In the genomic region with DNA sequence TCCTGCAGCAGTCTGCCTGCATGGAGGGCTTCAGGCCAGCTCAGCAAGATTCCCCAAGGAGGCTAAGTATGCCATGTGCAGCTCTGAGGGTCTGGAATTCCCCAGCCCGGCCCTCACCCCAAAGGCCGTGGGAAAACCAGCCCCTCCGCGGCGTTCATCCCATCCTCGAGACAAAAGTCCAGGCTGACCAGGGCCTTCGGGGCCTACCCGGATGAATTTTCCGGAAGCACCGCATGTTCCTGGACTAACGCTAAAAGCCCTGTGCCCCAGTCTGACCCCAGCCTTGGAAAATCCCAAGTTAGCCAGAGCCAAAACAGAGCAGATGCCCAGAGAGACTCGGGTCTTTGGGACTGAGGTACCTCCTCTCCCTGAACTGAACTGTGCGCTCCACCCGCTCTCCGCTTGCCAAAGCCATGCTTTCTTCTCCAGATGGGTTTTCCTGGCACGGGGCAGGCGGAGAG, we compare ENCODE assay signal across 9 mouse cellular contexts. TPM values are rescaled to one million over a fixed set of nuclear protein-coding genes. Genes with fewer than 3 reads are reported as not detected.
DNase-seq lines count a peak whose midpoint lies in the region; ATAC-seq and TF ChIP-seq lines count a peak whose summit lies in the region.
"Had no signal": no experiment of that assay in that cellular context is flagged by ENCODE, and none has a peak within 500 bp of the region (broad histone marks: within the 10 kb centered on the region; RNA-seq: fewer than 3 reads in every experiment).

No protein-coding gene starts in this region.

- no peaks in the 10 kb centered on the region for H3K9me3 ChIP-seq in forebrain, postnatal 0 days (ENCODE audit: low read length)
- H3K9me3 ChIP-seq in forebrain, embryonic 13.5 days (replicated peaks): no peaks in the 10 kb centered on the region
- H3K9me3 ChIP-seq in heart, postnatal 0 days (replicated peaks; ENCODE audit: control insufficient read depth, low read length): no peaks in the 10 kb centered on the region

- no peaks in the 10 kb centered on the region for H3K36me3 ChIP-seq in forebrain, postnatal 0 days (ENCODE audit: insufficient read depth)
- no peaks in the 10 kb centered on the region for H3K36me3 ChIP-seq in forebrain, embryonic 13.5 days (ENCODE audit: poor library complexity, severe bottlenecking)
- H3K36me3 ChIP-seq in heart, postnatal 0 days (replicated peaks; ENCODE audit: control insufficient read depth, insufficient read depth, low read length): no peaks in the 10 kb centered on the region
- no peaks in the 10 kb centered on the region for H3K36me3 ChIP-seq in myocyte (ENCODE audit: control insufficient read depth, insufficient read depth)

- 80% methylated on average over 17 of the region's 17 CpGs for WGBS in forebrain, postnatal 0 days
- 89% methylated on average over 17 of the region's 17 CpGs for WGBS in forebrain, embryonic 13.5 days
- WGBS in heart, postnatal 0 days: 61% methylated on average over 17 of the region's 17 CpGs

- H3K4me2 ChIP-seq in forebrain, postnatal 0 days (ENCODE audit: low read depth): no peak overlapping the region
- H3K4me2 ChIP-seq in forebrain, embryonic 13.5 days: no peak overlapping the region
- no peak overlapping the region for H3K4me2 ChIP-seq in heart, postnatal 0 days (ENCODE audit: low read depth, low read length)
- peak overlapping the region; percentile 87 for H3K4me2 ChIP-seq in myocyte (ENCODE audit: low read depth)

- no peak for TF ChIP-seq EP300 in heart, postnatal 0 days (IDR thresholded peaks at IDR 0.05; ENCODE audit: low read depth)

- H3K79me2 ChIP-seq in myocyte (ENCODE audit: control insufficient read depth, insufficient read depth): peaks cover 92% of the 10 kb centered on the region

- H3K4me1 ChIP-seq in forebrain, postnatal 0 days (ENCODE audit: insufficient read depth): peaks cover 11% of the 10 kb centered on the region; the same call in 1 of the 2 replicates
- peaks cover 12% of the 10 kb centered on the region for H3K4me1 ChIP-seq in forebrain, embryonic 13.5 days
- peaks cover 84% of the 10 kb centered on the region for H3K4me1 ChIP-seq in heart, postnatal 0 days (ENCODE audit: control insufficient read depth, insufficient read depth)

- no peak overlapping the region for H3ac ChIP-seq in myocyte (ENCODE audit: control insufficient read depth, insufficient read length)

- no peaks in the 10 kb centered on the region for H3K27me3 ChIP-seq in forebrain, postnatal 0 days (ENCODE audit: insufficient read depth, low read length)
- H3K27me3 ChIP-seq in forebrain, embryonic 13.5 days: no peaks in the 10 kb centered on the region
- H3K27me3 ChIP-seq in heart, postnatal 0 days (ENCODE audit: control insufficient read depth, insufficient read depth, low read length): no peaks in the 10 kb centered on the region
- H3K27me3 ChIP-seq in myocyte (ENCODE audit: control insufficient read depth, insufficient read depth, insufficient read length): no peaks in the 10 kb centered on the region

- H3K4me3 ChIP-seq in forebrain, postnatal 0 days (ENCODE audit: low read depth, low read length): no peak overlapping the region
- no peak overlapping the region for H3K4me3 ChIP-seq in forebrain, embryonic 13.5 days
- no peak overlapping the region for H3K4me3 ChIP-seq in heart, postnatal 0 days (ENCODE audit: low read depth, low read length)
- no peak overlapping the region for H3K4me3 ChIP-seq in myocyte

- no peak for TF ChIP-seq CTCF in forebrain, postnatal 0 days (IDR thresholded peaks at IDR 0.05; ENCODE audit: low read depth)
- TF ChIP-seq CTCF in heart, postnatal 0 days (IDR thresholded peaks at IDR 0.05; ENCODE audit: low read depth): no peak

- ATAC-seq in forebrain, postnatal 0 days: 0 out of 2 replicates have a peak, but pooled peaks have one; percentile 14
- no peak for ATAC-seq in forebrain, embryonic 13.5 days
- ATAC-seq in heart, postnatal 0 days (ENCODE audit: insufficient read depth, low read depth): no peak

- H3K27ac ChIP-seq in forebrain, postnatal 0 days (ENCODE audit: low read depth, low read length): no peak overlapping the region
- H3K27ac ChIP-seq in forebrain, embryonic 13.5 days: no peak overlapping the region
- peak overlapping the region; percentile 70 for H3K27ac ChIP-seq in heart, postnatal 0 days (ENCODE audit: low read depth)

- TF ChIP-seq POLR2A in myocyte (IDR thresholded peaks at IDR 0.05; ENCODE audit: insufficient read length, low read depth): no peak

- no peak for DNase-seq in forebrain, postnatal 0 days
- peak; percentile 57 for DNase-seq in lung, postnatal 10 days
- no peak for DNase-seq in lung, postnatal 25 days (ENCODE audit: low spot score)
- DNase-seq in heart, postnatal 0 days (ENCODE audit: low spot score): no peak
- DNase-seq in frontal cortex, postnatal 25 days (ENCODE audit: low spot score in 2 of 2): no peak
- DNase-seq in layer of hippocampus, adult 18-20 months (ENCODE audit: low spot score in 2 of 2): no peak
- DNase-seq: B cell, adult 2 months had no signal

- H3K9ac ChIP-seq in forebrain, postnatal 0 days: no peak overlapping the region
- H3K9ac ChIP-seq in forebrain, embryonic 13.5 days: no peak overlapping the region
- H3K9ac ChIP-seq in heart, postnatal 0 days (replicated peaks; ENCODE audit: low read depth, low read length): no peak overlapping the region

TF ChIP-seq in myocyte, 11 proteins besides CTCF, POLR2A, EP300 and RAD21:
- no peak for TF ChIP-seq MAX (IDR thresholded peaks at IDR 0.05; ENCODE audit: low read depth)
- no peak for TF ChIP-seq TCF12 (IDR thresholded peaks at IDR 0.05; ENCODE audit: insufficient read depth, poor library complexity, severe bottlenecking)
- no peak for TF ChIP-seq POLR2AphosphoS2 (IDR thresholded peaks at IDR 0.05; ENCODE audit: insufficient read length, low read depth)
- no peak for TF ChIP-seq TCF3 (IDR thresholded peaks at IDR 0.05; ENCODE audit: insufficient read length, low read depth)
- no peak for TF ChIP-seq MYOD1 (IDR thresholded peaks at IDR 0.05; ENCODE audit: control insufficient read depth in 1 of 3, insufficient read length in 2 of 3, low read depth in 2 of 3)
- no peak for TF ChIP-seq CEBPB (IDR thresholded peaks at IDR 0.05; ENCODE audit: insufficient read depth, poor library complexity, severe bottlenecking)
- TF ChIP-seq MYOG (IDR thresholded peaks at IDR 0.05; ENCODE audit: control insufficient read depth in 1 of 3, insufficient read depth in 1 of 3, insufficient read length in 2 of 3, low read depth in 2 of 3): no peak

RNA-seq across cellular contexts. Expression of a gene that starts 7.4 kb away (rescaled TPM):
- 49.7 and 51.3 TPM in 2 replicates for total RNA-seq in forebrain, postnatal 0 days (2014; rRNA removed)
- polyA plus RNA-seq in forebrain, postnatal 0 days (2015; fragmentation: Nextera tagmentation; extraction: Ambion mirVana): 16.6 and 24.3 TPM in 2 replicates
- polyA plus RNA-seq in forebrain, embryonic 13.5 days (2015; fragmentation: Nextera tagmentation; extraction: Ambion mirVana): 18.2 and 19.9 TPM in 2 replicates
- 27.7 and 29.9 TPM in 2 replicates for total RNA-seq in heart, postnatal 0 days (2014; rRNA removed; ENCODE audit: low replicate concordance)
- 11.8 and 13.2 TPM in 2 replicates for polyA plus RNA-seq in heart, postnatal 0 days (2015; fragmentation: Nextera tagmentation; extraction: Ambion mirVana)
- 39.6 TPM for polyA plus RNA-seq in myocyte (2012; fragmentation: generic; extraction: Trizol)
- 10 to 100 TPM; 65.7 to 67.1 TPM for total RNA-seq in layer of hippocampus, adult 18-20 months (2021)

RNA-seq across cellular contexts. Expression of a gene that starts 35.6 kb away (rescaled TPM):
- 0.77 and 1.6 TPM in 2 replicates for total RNA-seq in forebrain, postnatal 0 days (2014; rRNA removed)
- 0.73 and 1.7 TPM in 2 replicates for polyA plus RNA-seq in forebrain, postnatal 0 days (2015; fragmentation: Nextera tagmentation; extraction: Ambion mirVana)
- polyA plus RNA-seq in forebrain, embryonic 13.5 days (2015; fragmentation: Nextera tagmentation; extraction: Ambion mirVana): 1.4 and 1.8 TPM in 2 replicates
- not detected in 2 replicates for total RNA-seq in heart, postnatal 0 days (2014; rRNA removed; ENCODE audit: low replicate concordance)
- 0.10 TPM in 1 of 2 replicates, not detected in the other for polyA plus RNA-seq in heart, postnatal 0 days (2015; fragmentation: Nextera tagmentation; extraction: Ambion mirVana)
- polyA plus RNA-seq in myocyte (2012; fragmentation: generic; extraction: Trizol): 0.02 TPM
- 1 to 10 TPM; 1.9 to 3.4 TPM for total RNA-seq in layer of hippocampus, adult 18-20 months (2021)
